Mouse (Mus musculus) midbrain, embryonic 14.5 days (tissue): Measurements from ENCODE around the gene Ccdc85c. TPM values are rescaled to one million over a fixed set of nuclear protein-coding genes. Genes with fewer than 3 reads are reported as not detected.

ENCODE experiments used
- ATAC-seq: fragments of 200-750 bp; cut with Nextera tagmentation; 2 replicates; pipeline ENCODE4 v1.8.0; 2017; ENCODE audit warnings: moderate number of reproducible peaks, moderate library complexity; ENCODE audit not compliant: low FRiP score, low TSS enrichment
- DNase-seq: peaks from one replicate; pipeline ENCODE4 v3.0.0-alpha.2; 2015
- H3K27ac ChIP-seq: fragments of 300-500 bp; sonication (generic); replicated peaks from 2 replicates; pipeline ENCODE4 v1.5.1; 2014; ENCODE audit warnings: mild to moderate bottlenecking, low read depth, low read length, moderate library complexity
- H3K27me3 ChIP-seq: fragments of 300-500 bp; sonication (generic); 2 replicates; pipeline ENCODE4 v1.6.1; 2014; ENCODE audit warnings: low read length, control low read depth, mixed read lengths; ENCODE audit not compliant: control insufficient read depth, insufficient read depth
- H3K36me3 ChIP-seq: fragments of 300-500 bp; sonication (generic); 2 replicates; pipeline ENCODE4 v1.6.1; 2014; ENCODE audit warnings: low read length, control low read depth; ENCODE audit not compliant: control insufficient read depth, insufficient read depth
- H3K4me1 ChIP-seq: fragments of 300-500 bp; sonication (generic); 2 replicates; pipeline ENCODE4 v1.6.1; 2014; ENCODE audit warnings: mild to moderate bottlenecking, antibody characterized with exemption, low read length, control low read depth; ENCODE audit not compliant: control insufficient read depth, insufficient read depth
- H3K4me2 ChIP-seq: fragments of 300-500 bp; sonication (generic); 2 replicates; pipeline ENCODE4 v1.6.1; 2014; ENCODE audit warnings: mild to moderate bottlenecking, low read length, moderate library complexity
- H3K4me3 ChIP-seq: fragments of 300-500 bp; sonication (generic); replicated peaks from 2 replicates; pipeline ENCODE4 v1.5.1; 2014; ENCODE audit warnings: low read depth, low read length
- H3K9ac ChIP-seq: fragments of 300-500 bp; sonication (generic); replicated peaks from 2 replicates; pipeline ENCODE4 v1.6.1; 2014; ENCODE audit warnings: mild to moderate bottlenecking, low read length, moderate library complexity
- H3K9me3 ChIP-seq: fragments of 300-500 bp; sonication (generic); 2 replicates; pipeline ENCODE4 v1.6.1; 2016; ENCODE audit warnings: low read length, control low read depth, mixed read lengths; ENCODE audit not compliant: control insufficient read depth
- WGBS: fragments of 180-500 bp; shearing (Covaris S2); extraction: QIAGEN DNeasy Blood & Tissue Kit; methylation state at CpG from one replicate; pipeline ENCODE4 v1.1.7; 2014; 5-methylcytosine and 5-hydroxymethylcytosine counted together
- polyA plus RNA-seq: library from polyadenylated mRNA; unstranded; fragments of >200 nt; fragmentation: Nextera tagmentation; extraction: Ambion mirVana; gene quantifications from 2 replicates; pipeline ENCODE4 v1.2.1, GENCODE M21; 2014

The Ccdc85c gene
- polyA plus RNA-seq, result 20.9 and 22.3 TPM in 2 replicates

DNA sequence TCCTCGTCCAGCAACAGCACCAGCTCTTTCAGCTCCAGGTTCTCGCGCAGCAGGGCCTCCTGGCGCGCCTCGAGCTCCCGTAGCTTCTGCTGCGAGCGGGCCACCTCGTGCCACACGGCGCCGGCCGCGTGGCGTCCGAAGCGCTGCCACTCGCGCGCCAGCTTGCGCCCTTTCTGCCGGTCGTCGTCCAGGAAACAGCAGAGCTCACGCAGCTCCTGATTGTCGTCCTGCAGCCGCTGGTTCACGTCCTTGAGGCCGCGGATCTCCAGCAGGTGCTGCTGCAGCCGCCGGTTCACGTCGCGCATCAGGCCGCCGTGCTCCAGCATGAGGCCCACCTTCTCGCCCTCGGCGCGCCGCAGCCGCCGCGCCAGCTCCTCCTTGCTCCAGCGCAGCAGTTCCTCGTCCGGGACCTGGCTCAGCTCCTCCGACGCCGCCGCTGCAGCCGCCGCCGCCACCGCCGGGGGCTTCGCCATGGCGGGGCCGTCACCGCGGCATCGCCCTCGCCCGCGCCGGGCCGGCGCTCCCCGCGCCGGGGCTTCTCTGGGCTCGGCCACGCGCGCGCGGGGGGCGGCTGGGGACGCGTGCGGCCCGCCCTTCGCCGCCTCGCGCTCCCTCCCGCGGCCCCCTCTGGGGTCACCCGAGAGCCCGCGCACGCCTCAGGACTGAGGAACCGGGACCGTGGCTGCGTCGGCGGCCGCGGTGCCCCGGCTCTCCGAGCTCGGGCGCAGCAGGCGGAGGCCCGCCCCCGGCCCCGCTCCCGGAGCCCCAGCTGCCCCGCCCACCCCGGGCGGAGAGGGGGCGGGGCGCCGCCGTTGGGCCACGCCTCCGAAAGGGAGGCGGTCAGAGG, at the start of gene Ccdc85c:
Ccdc85c (minus strand) TSS at position 765 of the 847 bp plus-strand sequence.
- no peak for DNase-seq
- ATAC-seq, result no peak
- WGBS, result 0% methylated on average over 67 of the region's 120 CpGs

DNA sequence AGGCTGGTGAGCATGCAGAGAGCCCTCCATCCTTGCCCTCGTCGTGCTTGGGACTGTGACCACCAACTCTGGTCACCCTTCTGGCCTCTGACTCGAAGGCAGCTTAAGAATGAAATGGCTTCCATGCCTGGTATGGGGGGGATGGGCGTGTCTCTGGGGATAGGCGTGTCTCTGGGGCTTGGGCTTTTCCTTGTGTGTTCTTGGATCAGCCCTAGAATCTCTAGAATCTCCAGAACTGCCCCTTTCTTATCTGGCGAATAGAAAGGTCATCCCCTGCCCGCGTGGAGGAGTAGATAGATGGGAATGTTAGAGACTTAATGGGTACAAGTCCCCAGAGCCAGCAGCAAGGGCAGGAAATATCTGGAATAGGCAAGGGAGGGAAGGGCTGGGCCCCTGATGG, 44.9 kb upstream of the Ccdc85c start:
- Histone ChIP-seq H3K27me3 (no peaks in the 10 kb centered on the region), H3K9ac (no peak overlapping the region), H3K4me3 (no peak overlapping the region), H3K4me1 (peaks cover 33% of the 10 kb centered on the region), H3K36me3 (no peaks in the 10 kb centered on the region), H3K9me3 (no peaks in the 10 kb centered on the region), H3K27ac (peak overlapping the region; percentile 70), H3K4me2 (no peak overlapping the region)
- ATAC-seq (no peak), DNase-seq (no peak)
- WGBS, result 5% methylated on average over 8 of the region's 8 CpGs

More for the DNA sequence above, at the start of gene Ccdc85c:
- Histone ChIP-seq H3K36me3 (no peaks in the 10 kb centered on the region), H3K9ac (peak within 1 kb of the TSS; percentile 90), H3K9me3 (no peaks in the 10 kb centered on the region), H3K4me2 (peak within 1 kb of the TSS; percentile 98), H3K4me3 (peak within 1 kb of the TSS; percentile 83), H3K27ac (peak within 1 kb of the TSS; percentile 98), H3K4me1 (peaks cover 68% of the 10 kb centered on the region), H3K27me3 (no peaks in the 10 kb centered on the region)

DNA sequence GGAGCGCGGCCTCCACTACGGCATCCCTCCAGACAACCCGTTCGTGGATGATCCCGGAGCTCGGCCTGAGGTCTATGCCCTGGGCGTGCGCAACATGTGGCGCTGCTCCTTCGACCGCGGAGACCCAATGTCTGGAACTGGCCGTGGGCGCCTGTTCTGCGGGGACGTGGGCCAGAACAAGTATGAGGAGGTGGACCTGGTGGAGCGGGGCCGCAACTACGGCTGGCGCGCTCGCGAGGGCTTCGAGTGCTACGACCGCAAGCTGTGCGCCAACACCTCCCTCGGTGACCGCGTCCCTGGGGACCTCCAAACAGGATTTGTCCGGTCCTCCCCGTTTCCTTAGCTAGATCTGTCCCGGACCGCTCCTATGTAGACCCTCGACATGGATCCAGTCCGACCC, 43.3 kb upstream of the Ccdc85c start:
- Histone ChIP-seq H3K4me1 (peaks cover 33% of the 10 kb centered on the region), H3K27ac (no peak overlapping the region), H3K4me3 (no peak overlapping the region), H3K9ac (no peak overlapping the region), H3K9me3 (no peaks in the 10 kb centered on the region), H3K4me2 (peak overlapping the region; percentile 39), H3K36me3 (no peaks in the 10 kb centered on the region), H3K27me3 (no peaks in the 10 kb centered on the region)
- WGBS, result 23% methylated on average over 37 of the region's 37 CpGs
- DNase-seq (no peak), ATAC-seq (no peak)

DNA sequence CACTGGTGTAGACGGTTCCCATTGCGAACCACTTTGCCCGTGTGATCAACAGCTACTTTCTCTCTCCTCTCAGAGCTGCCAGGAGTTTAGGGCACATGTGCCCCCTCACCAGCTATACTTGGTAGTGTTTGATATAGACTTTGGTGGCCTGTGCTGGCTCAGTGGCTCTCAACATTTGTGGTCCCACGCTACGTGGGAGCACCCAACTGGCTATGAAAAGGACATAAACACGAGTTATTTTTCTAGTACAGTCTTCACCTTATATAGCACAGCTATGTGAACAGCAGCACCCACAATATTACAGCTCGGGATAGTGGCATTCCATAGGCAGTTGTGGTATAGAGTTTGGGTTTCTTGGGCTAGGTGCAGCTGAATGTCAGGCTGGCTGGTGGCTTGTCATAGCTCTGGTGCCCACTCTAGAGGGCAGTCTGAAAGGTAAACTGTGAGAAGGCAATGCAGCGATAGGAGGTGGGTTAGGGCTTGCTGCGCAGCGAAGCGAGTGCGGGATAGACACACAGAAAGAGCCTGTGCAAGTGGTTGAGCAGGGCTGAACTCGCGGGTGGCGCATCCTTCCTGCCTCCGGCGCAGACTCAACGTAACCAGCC, 42.7 kb upstream of the Ccdc85c start:
- no peaks in the 10 kb centered on the region for H3K27me3 ChIP-seq
- no peaks in the 10 kb centered on the region for H3K9me3 ChIP-seq
- no peak overlapping the region for H3K4me3 ChIP-seq
- H3K4me2 ChIP-seq, result peak overlapping the region; percentile 39
- no peaks in the 10 kb centered on the region for H3K36me3 ChIP-seq
- H3K9ac ChIP-seq, result no peak overlapping the region
- peaks cover 33% of the 10 kb centered on the region for H3K4me1 ChIP-seq
- WGBS, result 26% methylated on average over 18 of the region's 18 CpGs
- ATAC-seq (no peak), DNase-seq (no peak)
- H3K27ac ChIP-seq, result no peak overlapping the region

DNA sequence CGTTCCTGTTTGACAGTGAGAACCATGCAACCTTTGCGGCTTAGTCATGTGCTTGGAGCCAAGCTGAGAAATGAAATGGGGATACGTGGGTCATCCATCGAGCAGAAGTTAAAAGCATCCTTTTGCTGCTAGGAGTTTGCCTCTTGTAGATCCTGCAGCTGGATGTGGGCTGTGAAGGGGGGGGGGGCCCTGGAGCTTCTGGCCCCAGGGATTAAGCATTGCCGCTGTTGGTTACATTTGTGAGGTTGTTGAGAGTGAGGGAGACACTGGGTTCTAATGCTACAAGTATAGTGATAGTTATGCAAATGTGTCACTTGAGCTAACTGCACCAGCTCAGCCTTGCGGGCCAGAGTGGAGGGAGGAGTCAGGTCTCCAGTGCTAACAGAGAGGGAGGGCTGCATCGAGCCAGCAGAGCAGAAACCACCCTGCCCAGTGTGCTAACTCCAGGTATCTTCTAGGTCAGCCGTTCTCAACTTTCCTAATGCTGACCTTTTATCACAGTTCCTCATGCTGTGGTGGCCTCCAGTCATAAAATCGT, 42.0 kb upstream of the Ccdc85c start:
- DNase-seq (no peak), ATAC-seq (no peak)
- Histone ChIP-seq H3K27me3 (no peaks in the 10 kb centered on the region), H3K4me2 (no peak overlapping the region), H3K27ac (peak overlapping the region; percentile 52; the same call in 1 of the 2 replicates), H3K4me3 (no peak overlapping the region), H3K9ac (no peak overlapping the region), H3K36me3 (no peaks in the 10 kb centered on the region), H3K4me1 (peaks cover 33% of the 10 kb centered on the region), H3K9me3 (no peaks in the 10 kb centered on the region)
- WGBS, result 2% methylated on average over 9 of the region's 9 CpGs

DNA sequence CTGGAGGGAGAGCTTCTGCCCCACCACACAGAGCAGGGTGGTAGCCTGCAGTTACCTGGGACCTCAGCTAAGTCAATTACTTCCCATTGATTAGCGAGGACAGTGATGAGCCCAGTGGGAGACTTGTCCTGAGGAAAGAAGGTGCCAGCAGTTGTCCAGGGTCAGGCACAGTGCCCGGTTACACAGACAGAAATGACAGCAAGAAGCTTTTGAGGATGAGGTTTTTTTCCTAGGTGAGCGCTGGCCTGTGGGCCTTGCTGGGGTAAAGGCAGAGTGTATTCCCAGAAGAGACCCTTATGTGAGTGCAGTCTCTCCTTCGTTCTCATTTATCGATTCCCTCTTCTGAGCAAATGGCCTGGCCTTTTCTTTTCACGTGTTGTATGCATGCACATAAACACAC, 41.4 kb upstream of the Ccdc85c start:
- H3K27me3 ChIP-seq, result no peaks in the 10 kb centered on the region
- no peaks in the 10 kb centered on the region for H3K9me3 ChIP-seq
- no peak overlapping the region for H3K27ac ChIP-seq
- no peaks in the 10 kb centered on the region for H3K36me3 ChIP-seq
- peaks cover 30% of the 10 kb centered on the region for H3K4me1 ChIP-seq
- no peak overlapping the region for H3K4me2 ChIP-seq
- H3K4me3 ChIP-seq, result no peak overlapping the region
- DNase-seq (no peak), ATAC-seq (no peak)
- 29% methylated on average over 6 of the region's 6 CpGs for WGBS
- no peak overlapping the region for H3K9ac ChIP-seq

DNA sequence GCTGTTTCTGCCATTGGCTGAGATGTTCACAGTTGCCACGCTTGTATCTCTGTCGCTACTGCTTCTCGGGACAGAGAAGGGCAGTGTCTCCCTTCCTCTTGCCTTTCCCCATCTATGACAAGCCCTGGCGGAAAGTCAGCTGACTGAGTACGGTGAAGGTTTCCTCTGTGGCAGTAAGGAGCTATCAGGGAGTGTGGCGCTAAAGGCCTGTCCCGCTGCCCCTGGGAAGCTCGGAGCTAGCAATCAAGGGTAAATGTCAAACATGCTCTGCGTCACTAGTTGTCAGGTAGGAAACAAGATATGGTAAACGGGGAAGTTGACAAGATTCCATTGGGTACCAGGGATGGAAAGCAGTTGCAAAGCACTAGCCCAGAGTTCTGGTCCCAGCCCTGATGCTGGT, 40.6 kb upstream of the Ccdc85c start:
- ATAC-seq (no peak), DNase-seq (no peak)
- Histone ChIP-seq H3K4me2 (no peak overlapping the region), H3K4me1 (peaks cover 25% of the 10 kb centered on the region), H3K4me3 (no peak overlapping the region), H3K27me3 (no peaks in the 10 kb centered on the region), H3K9ac (no peak overlapping the region), H3K9me3 (no peaks in the 10 kb centered on the region), H3K36me3 (no peaks in the 10 kb centered on the region), H3K27ac (no peak overlapping the region)
- WGBS, result 50% methylated on average over 10 of the region's 10 CpGs

DNA sequence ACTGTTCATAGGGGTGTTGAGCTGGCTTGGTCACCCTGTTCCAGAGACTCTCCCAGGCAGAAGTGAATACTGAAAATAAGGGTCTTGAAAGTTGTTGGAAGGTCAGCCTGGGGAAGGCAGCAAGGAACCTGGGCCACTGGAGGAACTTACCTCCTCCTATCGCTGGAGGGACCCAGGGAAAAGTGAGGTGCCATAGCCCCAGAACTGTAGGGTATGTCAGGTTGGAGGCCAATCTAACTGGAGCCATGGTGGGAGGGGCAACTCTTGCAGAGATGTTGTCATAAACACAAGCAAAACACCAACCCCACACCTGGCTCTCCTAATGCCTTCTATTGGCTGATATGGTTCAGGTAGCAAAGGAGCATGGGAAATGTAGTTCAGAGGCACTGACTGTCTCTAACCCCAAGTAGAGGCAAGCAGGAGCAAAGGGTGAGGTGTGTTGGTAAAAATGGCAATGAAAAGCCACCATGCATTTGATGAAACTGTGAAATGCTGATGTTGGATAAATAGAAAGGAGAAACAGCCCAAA, 38.1 kb upstream of the Ccdc85c start:
- H3K27ac ChIP-seq, result no peak overlapping the region
- H3K27me3 ChIP-seq, result no peaks in the 10 kb centered on the region
- no peak overlapping the region for H3K9ac ChIP-seq
- H3K36me3 ChIP-seq, result no peaks in the 10 kb centered on the region
- no peak overlapping the region for H3K4me3 ChIP-seq
- H3K9me3 ChIP-seq, result no peaks in the 10 kb centered on the region
- WGBS, result 82% methylated on average over 1 of the region's 1 CpGs
- H3K4me1 ChIP-seq, result peaks cover 12% of the 10 kb centered on the region
- H3K4me2 ChIP-seq, result no peak overlapping the region
- ATAC-seq (no peak), DNase-seq (no peak)
